Mouse (Mus musculus) common myeloid progenitor, adult 5-6 weeks (primary cell): ENCODE measurements around the gene Scyl2. TPM values are rescaled to one million over a fixed set of nuclear protein-coding genes. Genes with fewer than 3 reads are reported as not detected.
A peak's percentile ranks its signal among the peaks of the same experiment; 100 is the strongest.
"Not testable (repeated sequence)": the region's sequence is repeated elsewhere in the genome, so short reads cannot be mapped to it uniquely, and the experiment has no call there.

Experiments
- ATAC-seq: replicated peaks from 2 replicates; pipeline ENCODE4 v1.8.0; 2016; ENCODE audit warnings: low read depth, mild to moderate bottlenecking, moderate TSS enrichment, inconsistent platforms; ENCODE audit not compliant: poor library complexity, severe bottlenecking
- total RNA-seq: library from RNA; stranded (forward); fragments of 200-1000, 187-1606 nt; gene quantifications from 2 replicates; pipeline ENCODE4 v1.2.3, GENCODE M21; 2017

Gene Scyl2
- total RNA-seq, result 30.4 and 36.7 TPM in 2 replicates

DNA sequence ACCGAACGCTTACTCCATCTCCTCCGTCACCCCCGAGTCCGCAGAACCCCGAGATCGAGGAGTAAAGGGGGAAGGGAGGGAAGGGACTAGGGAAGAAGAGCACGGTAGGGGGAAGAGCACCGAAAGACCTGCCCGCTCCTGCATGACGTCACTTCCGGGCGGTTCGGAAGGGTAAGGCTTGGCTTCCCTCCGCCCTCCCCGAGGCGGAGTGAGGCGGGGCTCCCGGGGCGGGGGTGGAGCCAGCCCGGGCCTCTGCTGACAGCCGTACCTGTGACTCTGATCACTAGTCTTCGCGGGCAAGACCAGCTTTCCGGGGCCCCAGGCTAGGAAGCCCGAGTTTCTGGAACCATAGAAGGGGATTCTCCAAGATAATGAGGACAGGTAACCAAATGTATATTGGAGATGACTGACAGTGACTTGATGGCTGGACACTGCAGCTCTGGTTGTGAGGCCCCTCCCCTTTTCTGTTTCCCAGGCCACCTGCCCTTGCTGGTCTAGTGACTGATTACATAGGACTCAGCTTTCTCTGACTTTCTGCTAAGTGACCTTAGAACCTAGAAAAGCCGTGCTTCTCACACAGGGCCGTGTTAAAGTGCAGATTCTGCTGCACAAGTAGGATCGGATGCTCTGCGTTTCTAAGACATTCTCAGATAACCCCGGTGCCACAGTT is at the start of gene Scyl2:
Scyl2 (minus strand) TSS at position 147 of the 670 bp plus-strand sequence.
- ATAC-seq, result peak; percentile 89

DNA sequence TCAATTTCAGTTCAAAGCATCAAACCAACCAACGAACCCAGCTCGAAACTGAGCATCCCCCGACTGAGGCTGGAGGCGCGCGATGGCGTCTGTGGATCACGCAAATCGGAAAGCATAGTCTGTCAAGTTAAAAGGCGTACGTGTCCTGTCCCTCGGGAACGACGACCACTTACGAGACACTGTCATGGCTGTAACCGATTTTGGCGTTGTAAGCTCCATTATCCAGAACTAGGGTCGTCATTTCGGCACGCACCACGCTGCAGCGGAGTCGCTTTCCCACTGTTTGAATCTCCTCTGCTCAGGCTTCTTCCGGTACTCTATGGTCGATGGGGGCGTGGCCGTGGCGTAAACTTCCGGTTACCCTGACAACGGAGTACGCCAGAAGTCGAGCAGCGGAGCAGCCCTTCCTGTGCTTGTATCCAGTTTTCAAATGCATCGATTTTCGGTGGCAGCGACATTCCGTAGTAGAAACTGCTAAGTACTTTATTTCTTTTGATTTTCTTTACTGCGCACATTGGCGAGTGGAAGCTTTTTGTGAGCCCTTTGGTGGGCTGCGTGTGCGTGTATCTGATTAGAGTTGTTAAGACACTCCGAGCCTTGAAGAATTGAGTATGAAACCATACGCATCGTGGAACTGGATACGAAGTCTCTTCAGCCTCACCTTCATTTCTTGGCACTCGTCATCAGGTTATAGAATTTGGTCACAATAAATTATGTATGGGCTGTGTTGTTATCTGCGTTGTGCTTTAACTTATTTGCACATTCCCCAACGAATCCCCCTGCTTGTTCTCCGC is 46.1 kb upstream of the Scyl2 start, which contains the start of gene Actr6:
Actr6 (minus strand) TSS at position 295 of the 794 bp plus-strand sequence.
- ATAC-seq, result peak; percentile 99

DNA sequence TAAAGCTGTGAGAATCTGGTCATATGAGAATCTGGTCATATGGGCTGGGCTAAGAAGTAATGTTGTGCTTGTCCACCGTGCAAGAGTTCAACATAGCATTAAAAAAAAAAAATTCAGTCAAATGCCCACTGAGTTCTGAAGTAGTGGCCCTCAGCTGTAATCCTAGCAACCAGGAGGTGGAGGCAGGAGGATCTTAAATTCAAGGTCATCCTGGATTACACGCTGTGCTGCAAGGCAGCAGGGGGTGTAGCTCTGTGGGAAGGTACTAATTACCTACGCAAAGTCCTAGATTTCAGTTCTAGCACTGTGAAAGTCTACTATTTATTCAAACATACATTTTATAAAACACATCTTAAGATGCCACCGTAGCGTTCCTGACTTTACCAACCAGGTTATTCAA is 45.3 kb upstream of the Scyl2 start:
- ATAC-seq, result peak; percentile 23; the same call in 1 of the 2 replicates

DNA sequence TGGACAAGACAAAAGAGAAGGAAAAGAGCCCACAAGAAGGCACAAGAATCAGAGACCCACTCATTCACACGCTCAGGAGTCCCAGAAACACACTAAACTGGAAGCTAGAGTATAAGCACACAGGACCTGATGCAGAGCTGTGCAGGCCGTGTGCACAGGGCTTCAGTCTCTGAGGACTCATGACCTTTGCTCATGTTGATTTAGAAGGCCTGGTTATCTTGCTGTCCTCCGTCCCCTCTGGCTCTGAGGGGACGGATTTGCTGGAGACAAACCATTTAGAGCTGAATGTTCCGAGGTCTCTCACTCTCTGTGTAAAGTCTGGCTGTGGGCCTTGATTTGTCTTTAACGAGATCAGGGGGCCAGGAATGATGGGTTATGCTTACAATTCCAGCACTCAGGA is 44.3 kb upstream of the Scyl2 start:
- ATAC-seq, result no peak

DNA sequence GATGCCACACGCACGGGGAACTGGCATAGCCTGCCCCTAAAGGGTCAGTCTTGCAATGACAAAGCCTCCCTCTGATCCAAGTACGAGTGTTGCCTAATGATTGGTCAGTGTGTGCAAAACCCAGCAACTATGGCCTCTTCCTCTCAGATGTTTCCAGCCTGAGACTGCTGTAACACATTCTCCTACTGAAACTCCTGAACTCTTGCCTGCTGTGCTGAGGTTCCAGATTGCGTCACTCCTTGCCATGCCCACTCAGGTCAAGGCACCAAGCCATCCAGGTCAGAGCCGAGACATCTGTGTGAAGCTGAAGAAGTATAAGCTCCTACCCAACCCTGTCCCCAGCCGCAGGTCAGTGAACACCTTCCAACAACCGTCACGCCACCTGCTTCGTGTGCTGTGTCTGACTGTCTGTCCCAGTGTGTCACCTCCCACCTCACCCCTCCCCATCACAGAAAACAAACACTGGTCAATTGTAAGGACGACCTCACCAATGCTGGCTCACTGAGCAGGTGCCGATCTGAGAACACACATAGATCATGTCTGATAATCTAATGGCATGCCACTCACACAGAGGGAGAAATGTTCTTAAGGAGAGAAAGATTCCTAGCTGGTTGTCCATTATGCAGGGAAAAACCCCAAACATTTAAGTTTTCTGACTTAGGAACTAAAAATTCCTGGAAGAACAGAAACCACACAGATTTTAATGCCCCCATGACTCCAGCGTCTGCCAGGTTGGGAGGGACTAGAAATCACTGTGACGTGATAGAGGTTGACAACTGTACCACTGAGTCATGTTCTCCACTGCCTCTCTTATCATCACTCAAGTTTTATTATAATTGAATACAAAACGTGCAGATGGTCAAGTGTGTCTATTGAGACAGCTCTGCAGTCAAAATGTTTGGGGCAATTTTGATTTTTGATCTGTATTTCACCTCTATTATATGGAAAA is 36.4 kb upstream of the Scyl2 start:
- no peak for ATAC-seq

DNA sequence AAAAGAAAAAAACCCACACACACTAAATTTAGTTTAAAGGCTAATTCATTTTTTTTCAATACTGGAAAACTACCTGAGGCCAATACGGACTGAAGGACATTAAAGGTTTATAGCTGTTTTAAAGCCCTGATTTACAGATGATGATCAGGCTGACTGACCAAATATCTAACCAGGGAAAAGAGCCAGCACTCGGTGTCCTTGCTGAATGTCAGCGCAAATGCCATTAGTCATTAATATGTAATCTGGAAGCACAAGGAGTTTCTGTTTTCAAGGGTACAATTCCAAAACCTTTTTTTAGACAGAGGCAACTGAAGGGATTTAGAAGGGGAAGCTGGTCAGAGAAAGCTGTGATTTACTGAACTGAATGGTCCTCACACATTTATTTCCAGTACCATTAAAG is 34.7 kb upstream of the Scyl2 start:
- no peak for ATAC-seq

DNA sequence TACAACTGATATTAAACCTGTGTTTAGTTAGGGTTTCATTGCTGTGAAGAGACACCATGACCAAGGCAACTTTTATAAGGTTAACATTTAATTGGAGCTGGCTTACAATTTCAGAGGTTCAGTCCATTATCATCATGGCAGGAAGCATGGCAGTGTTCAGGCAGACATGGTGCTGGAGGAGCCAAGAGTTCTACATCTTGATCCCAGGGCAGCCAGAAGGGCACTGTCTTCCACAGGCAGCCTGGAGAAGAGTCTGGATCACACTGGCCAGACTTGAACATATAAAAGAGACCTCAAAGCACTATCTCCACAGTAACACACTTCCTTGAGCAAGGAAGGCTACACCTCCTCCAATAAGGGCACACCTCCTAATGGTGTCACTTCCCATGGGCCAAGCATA is 34.2 kb upstream of the Scyl2 start:
- ATAC-seq, result no peak

DNA sequence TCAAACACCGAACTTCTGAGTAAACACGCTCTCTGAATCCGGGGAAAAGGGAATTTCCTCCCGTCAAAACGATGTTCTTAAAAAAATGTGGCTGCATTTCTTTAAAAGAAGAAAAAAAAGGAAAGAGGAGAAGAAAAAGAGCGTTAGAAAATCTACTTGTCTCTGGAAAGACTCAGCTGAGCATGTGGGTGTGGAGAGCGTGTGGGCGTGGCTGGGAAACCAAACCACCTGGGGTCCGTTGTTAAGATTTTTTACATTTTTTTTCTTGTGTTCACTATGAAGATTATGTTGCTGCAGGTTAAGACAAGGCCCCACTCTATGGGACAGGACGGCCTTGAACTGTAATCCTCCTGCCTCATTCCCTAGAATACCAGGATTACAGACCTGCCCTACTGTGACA is 28.8 kb upstream of the Scyl2 start:
- ATAC-seq, result no peak

DNA sequence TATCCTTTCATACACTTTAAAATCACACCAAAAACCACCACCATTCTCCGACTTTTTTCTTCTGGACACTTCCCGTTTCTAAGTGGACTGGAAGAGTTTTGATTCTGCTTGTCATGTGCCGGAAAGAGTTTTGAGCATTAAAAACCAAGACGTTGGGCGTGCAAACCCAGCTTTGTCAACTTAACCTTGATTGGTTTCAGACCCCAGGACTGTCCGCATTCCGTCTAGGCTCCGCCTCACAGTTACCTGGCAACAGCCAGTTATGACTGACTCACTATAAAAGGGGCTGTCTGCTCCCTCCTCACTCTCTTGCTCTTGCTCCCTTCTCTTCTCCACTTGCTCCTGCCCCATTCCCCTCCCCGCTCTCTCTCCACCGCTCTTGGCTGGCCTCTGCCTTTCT is 22.6 kb upstream of the Scyl2 start:
- peak; percentile 89 for ATAC-seq

DNA sequence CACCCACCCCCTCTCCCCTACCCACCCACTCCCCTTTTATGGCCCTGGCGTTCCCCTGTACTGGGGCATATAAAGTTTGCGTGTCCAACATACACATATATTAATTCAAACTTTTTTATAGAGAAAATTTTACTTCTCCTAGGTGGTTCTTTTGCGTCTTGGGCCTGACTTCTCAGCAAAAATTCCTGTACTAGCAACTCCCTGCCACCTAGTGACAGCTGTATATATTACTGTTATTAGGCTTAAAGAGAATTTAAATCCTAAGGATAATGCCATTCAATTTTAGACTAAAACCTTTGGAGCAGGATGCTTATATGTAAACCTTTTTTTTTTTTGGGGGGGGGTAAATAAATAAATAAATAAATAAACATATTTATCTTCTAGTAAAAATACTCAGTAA is 21.3 kb upstream of the Scyl2 start:
- no peak for ATAC-seq

DNA sequence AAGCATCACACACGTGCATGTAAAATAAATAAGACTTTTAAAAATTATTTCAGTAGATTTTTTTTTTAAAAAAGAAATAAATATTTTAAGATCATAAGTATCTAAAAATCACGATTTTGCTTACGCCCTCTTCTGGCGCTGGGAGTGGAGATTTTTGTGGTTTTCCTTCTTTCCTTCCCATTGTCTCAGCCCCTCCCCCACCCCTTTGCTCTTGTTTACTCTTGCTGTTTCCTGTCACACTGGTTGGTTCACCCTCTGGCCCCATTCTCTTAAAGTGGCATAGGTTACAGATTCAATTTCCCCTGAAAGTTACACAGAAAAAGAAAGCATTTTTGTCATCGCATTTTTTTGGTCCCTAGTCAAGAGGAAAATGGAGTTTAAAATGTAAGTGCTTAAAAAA is 17.0 kb upstream of the Scyl2 start:
- peak; percentile 63 for ATAC-seq

DNA sequence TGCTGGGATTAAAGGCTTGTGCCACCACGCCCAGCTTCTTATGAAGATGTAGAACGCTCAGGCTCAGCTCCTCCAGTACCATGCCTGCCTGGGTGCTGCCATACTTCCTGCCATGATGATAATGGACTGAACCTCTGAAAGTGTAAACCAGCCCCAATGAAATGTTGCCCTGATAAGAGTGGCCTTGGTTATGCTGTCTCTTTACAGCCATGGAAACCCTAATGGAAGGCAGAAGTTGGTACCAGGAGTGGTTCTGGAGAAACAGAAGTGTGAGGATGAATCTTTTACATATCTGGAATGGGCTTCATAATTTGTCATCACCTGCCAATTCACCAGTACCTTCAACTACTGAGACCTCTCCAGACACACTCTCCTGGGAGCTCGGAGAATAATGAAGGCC is 11.9 kb upstream of the Scyl2 start:
- no peak for ATAC-seq

DNA sequence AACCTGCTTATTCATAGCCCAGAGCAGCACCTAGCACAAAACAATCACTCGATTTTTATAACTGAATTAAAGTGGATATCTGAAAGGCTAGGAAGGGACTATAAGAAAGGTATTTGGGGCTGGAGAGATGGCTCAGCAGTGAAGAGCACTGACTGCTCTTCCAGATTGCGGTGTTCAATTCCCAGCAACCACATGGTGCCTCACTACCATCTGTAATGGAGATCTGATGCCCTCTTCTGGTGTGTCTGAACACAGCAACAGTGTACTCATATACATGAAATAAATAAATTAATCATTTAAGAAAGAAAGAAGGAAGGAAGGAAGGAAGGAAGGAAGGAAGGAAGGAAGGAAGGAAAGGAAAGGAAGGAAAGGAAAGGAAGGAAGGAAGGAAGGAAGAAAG is 10.2 kb upstream of the Scyl2 start:
- not testable (repeated sequence) for ATAC-seq

DNA sequence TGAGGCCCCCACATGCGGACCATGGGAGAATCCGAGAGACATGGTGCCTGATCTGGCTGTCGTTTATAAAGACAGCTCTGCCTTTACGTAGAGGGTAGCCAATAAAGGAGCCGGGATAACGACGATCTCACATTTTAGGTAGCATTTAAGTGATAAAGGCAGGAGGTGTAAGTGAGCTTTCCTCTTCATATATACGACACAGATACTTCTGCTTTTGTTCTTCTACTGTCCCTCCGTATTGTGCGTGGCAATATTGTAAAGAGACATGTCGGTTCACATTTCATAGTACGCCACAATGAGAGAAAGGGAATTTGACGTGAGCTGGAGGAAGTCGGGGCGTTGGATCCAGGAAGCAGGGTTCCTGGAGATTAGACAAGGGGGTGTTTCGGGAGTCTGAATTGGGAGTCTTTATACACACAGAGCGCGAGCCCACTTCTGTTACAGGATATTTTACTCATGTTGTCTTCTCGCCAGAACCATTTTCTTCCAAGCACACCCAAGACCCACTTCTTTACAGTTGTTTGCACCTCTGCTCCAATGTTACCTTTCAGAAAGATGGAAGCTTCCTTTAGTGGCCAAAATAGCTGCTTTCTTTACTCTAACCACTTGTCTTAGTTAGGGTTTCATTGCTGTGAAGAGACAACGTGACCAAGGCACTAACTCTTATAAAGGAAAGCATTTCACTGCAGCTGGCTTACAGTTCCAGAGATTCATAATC is 9.3 kb upstream of the Scyl2 start:
- peak; percentile 97 for ATAC-seq

DNA sequence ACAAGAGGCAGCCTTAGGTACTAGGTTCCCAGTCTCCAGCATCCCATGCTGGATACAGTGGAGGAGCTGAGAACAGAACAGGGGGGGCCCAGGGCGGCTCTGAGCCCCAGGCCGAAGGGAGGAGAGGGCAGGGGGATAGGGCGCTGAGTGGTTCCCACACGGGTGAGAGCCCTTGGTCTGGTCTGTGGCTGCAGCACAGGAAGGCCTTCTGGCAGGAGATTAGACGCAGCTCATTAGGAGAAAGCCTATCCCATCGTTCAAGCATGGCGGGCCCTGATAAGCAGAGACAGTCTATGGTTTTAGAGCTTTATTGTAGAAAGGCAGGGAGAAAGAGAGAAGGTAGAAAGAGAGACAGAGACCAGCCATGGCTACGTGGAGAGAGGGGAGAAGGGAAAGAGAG is 3.9 kb upstream of the Scyl2 start:
- peak; percentile 31; the same call in 1 of the 2 replicates for ATAC-seq

DNA sequence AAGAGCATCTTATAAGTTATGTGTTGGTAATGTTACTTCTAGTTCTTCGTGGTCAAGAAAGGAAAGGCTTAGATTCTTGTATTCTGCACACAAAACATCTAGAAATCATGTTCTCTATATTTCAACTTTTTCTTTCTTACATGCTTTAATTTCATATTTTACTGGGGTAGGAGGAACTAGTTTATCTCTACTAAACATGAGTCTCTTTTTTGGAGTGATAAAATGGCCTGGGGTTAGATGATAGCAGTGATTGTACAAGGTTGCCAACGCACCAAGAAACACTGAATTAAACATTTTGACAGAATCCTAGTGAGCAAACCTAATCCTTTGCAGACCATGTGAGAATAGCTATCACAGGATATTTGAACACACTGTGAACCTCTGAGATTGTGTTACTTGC is 1.4 kb upstream of the Scyl2 start:
- no peak for ATAC-seq

DNA sequence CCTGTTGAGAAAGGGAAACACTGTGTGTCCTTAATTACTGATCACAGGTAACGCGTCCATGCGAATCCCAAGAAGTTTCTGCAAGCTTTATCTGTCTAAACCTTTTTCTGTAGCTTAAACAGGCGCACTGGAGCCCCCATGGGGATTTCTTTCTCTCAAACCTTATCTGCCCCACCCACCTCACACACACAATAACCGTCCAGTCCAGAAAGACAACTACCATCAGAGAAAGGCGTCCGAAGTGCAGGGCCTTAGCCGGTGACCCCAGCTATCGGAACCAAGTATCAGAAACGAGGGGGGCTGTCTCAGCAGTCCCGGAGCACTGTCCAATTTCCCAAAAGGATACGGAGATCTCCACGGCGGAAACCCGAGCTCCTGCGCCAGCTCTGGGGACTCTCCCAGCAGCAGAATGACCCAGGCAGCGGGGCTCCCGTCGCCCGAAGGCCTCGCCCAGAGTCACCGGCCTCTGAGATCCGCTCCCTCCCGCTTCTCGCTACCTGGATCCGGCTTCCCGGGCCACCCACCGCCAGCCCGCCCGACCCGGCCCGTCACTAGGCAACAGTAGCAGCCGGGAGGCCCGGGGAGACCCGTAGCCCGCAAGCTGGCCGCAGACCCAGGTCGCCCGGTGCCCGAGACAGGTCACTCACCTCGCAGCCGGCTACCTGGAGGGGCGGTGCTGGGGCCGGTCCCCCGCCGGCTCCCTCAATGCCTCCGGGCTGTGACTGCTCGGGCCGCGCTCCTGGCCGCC is 520 bp downstream of the Scyl2 start:
- ATAC-seq, result no peak; the same call in 1 of the 2 replicates

DNA sequence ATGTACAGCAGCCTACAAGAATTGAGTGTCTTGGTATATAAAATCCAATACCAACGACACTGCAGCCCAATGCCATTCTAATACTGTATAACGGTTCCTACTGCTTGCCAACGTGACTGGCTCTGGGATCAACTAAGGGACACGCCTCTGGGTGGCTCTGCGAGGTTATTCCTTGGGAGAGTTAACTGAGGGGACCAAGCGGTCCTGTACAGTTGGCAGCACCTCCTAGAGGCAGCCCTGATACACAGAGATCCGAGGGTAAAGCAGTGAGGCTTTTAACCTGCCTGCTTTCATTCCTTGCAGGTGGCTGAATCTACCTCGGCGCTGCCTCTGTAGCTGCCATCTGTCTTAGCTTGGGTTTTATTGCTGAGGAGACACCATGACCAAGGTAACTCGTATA is 3.1 kb downstream of the Scyl2 start:
- ATAC-seq, result no peak

DNA sequence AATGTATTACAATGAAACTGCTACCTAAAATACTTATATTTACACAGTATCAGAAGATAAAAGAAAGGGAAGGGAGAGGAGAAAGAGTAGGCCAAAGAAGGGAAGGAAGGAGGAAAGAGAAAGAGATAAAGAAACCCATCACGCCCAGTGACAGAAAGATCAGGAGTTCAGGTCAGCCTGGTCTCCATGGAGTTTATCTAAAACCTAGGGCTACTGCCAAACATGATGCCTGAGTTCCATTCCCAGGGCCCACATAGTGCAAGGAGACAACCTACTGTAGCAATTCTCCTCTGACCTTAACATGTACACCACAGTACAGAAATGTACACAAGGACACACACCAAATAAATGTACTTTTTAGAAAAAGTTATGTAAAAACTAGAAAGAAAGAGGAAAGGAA is 3.9 kb downstream of the Scyl2 start:
- no peak for ATAC-seq
